Mouse (Mus musculus) hindbrain, postnatal 0 days (tissue): ENCODE data around the gene Borcs6. TPM values are rescaled to one million over a fixed set of nuclear protein-coding genes. Genes with fewer than 3 reads are reported as not detected.

Source experiments
- ATAC-seq: fragments of 200-750 bp; cut with Nextera tagmentation; 2 replicates; pipeline ENCODE4 v1.8.0; 2017; ENCODE audit warnings: mild to moderate bottlenecking, moderate TSS enrichment, moderate library complexity
- DNase-seq: peaks from one replicate; pipeline ENCODE4 v3.0.0-alpha.2; 2015; ENCODE audit warnings: low spot score
- H3K27ac ChIP-seq: fragments of 300-500 bp; sonication (generic); 2 replicates; pipeline ENCODE4 v1.5.1; 2014; ENCODE audit warnings: mild to moderate bottlenecking
- H3K27me3 ChIP-seq: fragments of 300-500 bp; sonication (generic); 2 replicates; pipeline ENCODE4 v1.6.1; 2014; ENCODE audit warnings: low read length, mixed read lengths; ENCODE audit not compliant: insufficient read depth
- H3K36me3 ChIP-seq: fragments of 300-500 bp; sonication (generic); 2 replicates; pipeline ENCODE4 v1.6.1; 2014; ENCODE audit warnings: low read length, mixed read lengths; ENCODE audit not compliant: insufficient read depth
- H3K4me1 ChIP-seq: fragments of 300-500 bp; sonication (generic); 2 replicates; pipeline ENCODE4 v1.6.1; 2014; ENCODE audit warnings: antibody characterized with exemption, low read length, mixed read lengths; ENCODE audit not compliant: insufficient read depth
- H3K4me2 ChIP-seq: fragments of 300-500 bp; sonication (generic); 2 replicates; pipeline ENCODE4 v1.6.1; 2014; ENCODE audit warnings: low read depth, mild to moderate bottlenecking, low read length, moderate library complexity, mixed read lengths
- H3K4me3 ChIP-seq: fragments of 300-500 bp; sonication (generic); 2 replicates; pipeline ENCODE4 v1.5.1; 2014; ENCODE audit warnings: low read length
- H3K9ac ChIP-seq: fragments of 300-500 bp; sonication (generic); replicated peaks from 2 replicates; pipeline ENCODE4 v1.6.1; 2014; ENCODE audit warnings: mild to moderate bottlenecking, low read length, moderate library complexity, mixed read lengths
- H3K9me3 ChIP-seq: fragments of 300-500 bp; sonication (generic); 2 replicates; pipeline ENCODE4 v1.6.1; 2016; ENCODE audit warnings: low read length, mixed read lengths
- CTCF ChIP-seq: IDR thresholded peaks from 2 replicates; pipeline ENCODE4 v1.5.1; 2016; ENCODE audit warnings: antibody characterized with exemption, control low read depth, low read depth
- WGBS: fragments of 180-500 bp; shearing (Covaris S2); extraction: QIAGEN DNeasy Blood & Tissue Kit; methylation state at CpG from one replicate; pipeline ENCODE4 v1.1.7; 2014; 5-methylcytosine and 5-hydroxymethylcytosine counted together
- polyA plus RNA-seq: library from polyadenylated mRNA; unstranded; fragments of >200 nt; fragmentation: Nextera tagmentation; extraction: Ambion mirVana; gene quantifications from 2 replicates; pipeline ENCODE4 v1.2.1, GENCODE M21; 2015
- total RNA-seq: library from RNA; depleted of rRNA; stranded (reverse); fragments of >200 nt; gene quantifications from 2 replicates; pipeline ENCODE4 v1.2.3, GENCODE M21; 2014

The Borcs6 gene
- total and polyA plus RNA-seq, 2 experiments from 2014 or later: 21.9 to 25.4 TPM

GRCm38 (mm10) chr11:69105227-69105626, 45.7 kb downstream of the Borcs6 start:
- H3K9ac ChIP-seq: no peak overlapping the region
- DNase-seq (no peak), ATAC-seq (no peak)
- TF ChIP-seq CTCF: no peak
- no peaks in the 10 kb centered on the region for H3K9me3 ChIP-seq
- H3K27ac ChIP-seq: no peak overlapping the region
- H3K27me3 ChIP-seq: no peaks in the 10 kb centered on the region
- 93% methylated on average over 6 of the region's 6 CpGs for WGBS
- H3K4me3 ChIP-seq: no peak overlapping the region
- no peak overlapping the region for H3K4me2 ChIP-seq
- H3K4me1 ChIP-seq: peaks cover 4% of the 10 kb centered on the region; the same call in 1 of the 2 replicates
- H3K36me3 ChIP-seq: peaks cover 89% of the 10 kb centered on the region

- TF ChIP-seq CTCF: no peak
- 83% methylated on average over 2 of the region's 2 CpGs for WGBS
- ATAC-seq (no peak), DNase-seq (no peak)
- Histone ChIP-seq H3K4me1 (no peaks in the 10 kb centered on the region), H3K27ac (no peak overlapping the region), H3K4me3 (no peak overlapping the region), H3K36me3 (peaks cover 85% of the 10 kb centered on the region), H3K4me2 (no peak overlapping the region), H3K9me3 (no peaks in the 10 kb centered on the region), H3K9ac (no peak overlapping the region), H3K27me3 (no peaks in the 10 kb centered on the region)
Observed at GRCm38 (mm10) chr11:69105796-69106195, 46.3 kb downstream of the Borcs6 start.

- H3K4me3 ChIP-seq: no peak overlapping the region
- H3K36me3 ChIP-seq: peaks cover 80% of the 10 kb centered on the region
- H3K4me2 ChIP-seq: no peak overlapping the region
- H3K27ac ChIP-seq: no peak overlapping the region
- no peak for TF ChIP-seq CTCF
- DNase-seq (no peak), ATAC-seq (no peak)
- no peaks in the 10 kb centered on the region for H3K9me3 ChIP-seq
- no peak overlapping the region for H3K9ac ChIP-seq
- H3K4me1 ChIP-seq: no peaks in the 10 kb centered on the region
- WGBS: 92% methylated on average over 11 of the region's 11 CpGs
- H3K27me3 ChIP-seq: no peaks in the 10 kb centered on the region
Observed at GRCm38 (mm10) chr11:69106299-69106698, 46.8 kb downstream of the Borcs6 start.

DNA sequence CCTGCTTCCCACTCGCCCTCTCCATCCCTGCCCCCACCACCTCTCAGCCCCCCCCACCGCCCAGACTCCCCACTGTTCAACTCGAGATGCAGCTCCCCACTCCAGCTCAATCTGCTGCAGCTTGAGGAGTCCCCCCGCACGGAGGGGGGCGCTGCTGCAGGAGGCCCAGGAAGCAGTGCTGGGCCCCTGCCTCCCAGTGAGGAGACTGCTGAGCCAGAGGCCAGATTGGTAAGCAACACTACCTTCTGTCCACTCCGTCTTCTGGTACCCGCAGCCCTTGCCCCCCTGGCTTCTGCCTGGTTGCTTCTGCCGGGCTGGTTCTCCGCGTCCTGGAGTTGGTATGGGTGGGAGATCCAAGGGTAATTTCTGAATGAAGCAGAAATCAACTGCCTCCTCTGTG, 47.3 kb downstream of the Borcs6 start:
- Histone ChIP-seq H3K27me3 (no peaks in the 10 kb centered on the region), H3K4me2 (no peak overlapping the region), H3K4me3 (no peak overlapping the region), H3K9me3 (no peaks in the 10 kb centered on the region), H3K4me1 (no peaks in the 10 kb centered on the region), H3K9ac (no peak overlapping the region), H3K36me3 (peaks cover 75% of the 10 kb centered on the region), H3K27ac (no peak overlapping the region)
- ATAC-seq: no peak
- DNase-seq: no peak
- no peak for TF ChIP-seq CTCF
- 84% methylated on average over 11 of the region's 11 CpGs for WGBS

GRCm38 (mm10) chr11:69107676-69108075, 48.2 kb downstream of the Borcs6 start:
- Histone ChIP-seq H3K36me3 (peaks cover 68% of the 10 kb centered on the region), H3K9ac (no peak overlapping the region), H3K9me3 (no peaks in the 10 kb centered on the region), H3K27me3 (no peaks in the 10 kb centered on the region), H3K27ac (no peak overlapping the region), H3K4me2 (no peak overlapping the region), H3K4me1 (no peaks in the 10 kb centered on the region), H3K4me3 (no peak overlapping the region)
- no peak for DNase-seq
- WGBS: 91% methylated on average over 11 of the region's 11 CpGs
- no peak for ATAC-seq
- no peak for TF ChIP-seq CTCF

DNA sequence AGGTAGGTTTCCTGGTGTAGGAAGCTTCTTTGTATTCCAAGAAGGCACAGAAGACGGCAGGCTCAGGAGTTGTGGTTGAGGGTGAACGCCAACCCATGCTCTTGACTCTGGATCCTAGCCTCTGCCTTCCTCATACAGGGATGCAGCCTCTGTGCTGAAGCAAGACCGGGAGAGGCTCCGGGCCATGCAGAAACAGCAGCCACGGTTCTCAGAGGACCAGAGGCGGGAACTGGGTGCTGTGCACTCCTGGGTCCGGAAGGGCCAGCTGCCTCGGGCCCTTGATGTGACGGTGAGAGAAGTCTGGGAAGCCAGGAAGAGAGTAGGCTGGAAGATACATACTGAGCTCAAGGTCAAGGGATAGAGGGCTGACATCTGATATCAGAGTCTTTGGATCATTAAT, 48.7 kb downstream of the Borcs6 start:
- H3K4me1 ChIP-seq: no peaks in the 10 kb centered on the region
- no peak overlapping the region for H3K27ac ChIP-seq
- H3K27me3 ChIP-seq: no peaks in the 10 kb centered on the region
- no peaks in the 10 kb centered on the region for H3K9me3 ChIP-seq
- no peak overlapping the region for H3K4me3 ChIP-seq
- H3K4me2 ChIP-seq: no peak overlapping the region
- H3K36me3 ChIP-seq: peaks cover 62% of the 10 kb centered on the region
- no peak overlapping the region for H3K9ac ChIP-seq
- DNase-seq (no peak), ATAC-seq (no peak)
- 90% methylated on average over 9 of the region's 9 CpGs for whole genome bisulfite sequencing
- TF ChIP-seq CTCF: no peak

GRCm38 (mm10) chr11:69109032-69109900, 49.7 kb downstream of the Borcs6 start:
- DNase-seq (no peak), ATAC-seq (no peak)
- Histone ChIP-seq H3K9ac (no peak overlapping the region), H3K27me3 (no peaks in the 10 kb centered on the region), H3K27ac (no peak overlapping the region), H3K4me2 (no peak overlapping the region), H3K36me3 (peaks cover 52% of the 10 kb centered on the region), H3K4me3 (no peak overlapping the region), H3K9me3 (no peaks in the 10 kb centered on the region), H3K4me1 (no peaks in the 10 kb centered on the region)
- 86% methylated on average over 13 of the region's 13 CpGs for WGBS
- TF ChIP-seq CTCF: no peak
